Mouse (Mus musculus) right cerebral cortex, adult 2 months (tissue): ENCODE data around the gene Fat2.

Source experiments
- DNase-seq, 2 experiments: peaks; one replicate each; pipeline ENCODE4 v3.0.0; 2021 to 2022; ENCODE audit warnings: low spot score in 2 of 2

Fat2 gene

GRCm38 (mm10) chr11:55239496-55239895 lies 96.9 kb downstream of the Fat2 start:
- DNase-seq: no peak

DNA sequence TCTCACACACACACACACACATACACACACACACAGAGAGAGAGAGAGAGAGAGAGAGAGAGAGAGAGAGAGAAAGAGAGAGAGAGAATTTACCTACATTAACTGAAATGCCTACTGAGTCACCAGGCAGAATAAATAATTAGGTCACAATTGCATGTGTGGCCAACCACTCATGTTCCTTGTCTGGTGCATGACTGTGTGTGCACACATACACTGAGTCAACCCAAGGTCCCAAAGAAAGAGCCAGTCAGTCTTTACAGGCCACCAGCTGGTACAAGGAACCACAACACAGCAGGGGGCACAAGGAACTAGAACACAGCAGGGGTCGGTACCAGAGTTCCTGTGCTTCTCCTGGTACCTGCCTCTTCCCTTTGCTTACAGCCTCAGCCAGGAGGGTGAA lies 99.5 kb downstream of the Fat2 start:
- DNase-seq: no peak

DNA sequence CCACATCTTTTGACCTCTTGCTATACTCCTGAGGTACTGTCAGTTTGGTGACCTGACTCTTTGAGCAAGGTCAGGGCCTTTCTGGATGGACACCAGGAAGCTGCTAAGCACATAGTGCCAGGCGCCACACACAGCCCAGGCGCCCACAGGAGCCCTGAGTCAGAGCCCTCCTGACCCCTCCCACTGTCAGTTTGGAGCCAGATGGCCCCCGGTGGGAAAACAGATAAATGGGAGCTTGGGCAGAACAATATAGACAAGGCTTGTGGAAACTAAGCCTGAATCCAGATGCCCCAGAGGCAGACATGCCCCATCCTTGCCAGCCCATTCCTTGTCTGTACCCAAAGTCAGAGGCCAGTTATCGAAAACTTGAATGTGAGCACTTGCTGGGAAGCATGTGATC lies 101.6 kb downstream of the Fat2 start:
- no peak for DNase-seq

- DNase-seq: no peak
These were observed 102.1 kb downstream of the Fat2 start for GRCm38 (mm10) chr11:55234288-55234687.

DNA sequence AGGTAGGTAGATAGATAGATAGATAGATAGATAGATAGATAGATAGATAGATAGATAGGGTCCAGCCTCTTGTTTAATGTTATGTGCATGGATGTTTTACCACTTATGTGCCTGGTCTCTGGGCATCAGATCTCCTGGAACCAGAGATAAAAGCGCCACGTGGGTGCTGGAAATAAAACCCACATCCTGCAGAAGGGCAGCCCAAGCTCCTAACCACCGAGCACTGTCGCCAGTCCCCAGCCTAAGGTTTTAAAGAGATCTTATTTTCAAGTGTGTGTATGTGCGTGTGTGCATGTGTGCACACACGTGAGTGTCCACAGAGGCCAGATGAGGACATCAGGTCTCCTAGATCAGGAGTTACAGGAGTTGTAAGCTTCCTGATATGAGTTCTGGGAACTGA lies 105.3 kb downstream of the Fat2 start:
- DNase-seq: no peak

DNA sequence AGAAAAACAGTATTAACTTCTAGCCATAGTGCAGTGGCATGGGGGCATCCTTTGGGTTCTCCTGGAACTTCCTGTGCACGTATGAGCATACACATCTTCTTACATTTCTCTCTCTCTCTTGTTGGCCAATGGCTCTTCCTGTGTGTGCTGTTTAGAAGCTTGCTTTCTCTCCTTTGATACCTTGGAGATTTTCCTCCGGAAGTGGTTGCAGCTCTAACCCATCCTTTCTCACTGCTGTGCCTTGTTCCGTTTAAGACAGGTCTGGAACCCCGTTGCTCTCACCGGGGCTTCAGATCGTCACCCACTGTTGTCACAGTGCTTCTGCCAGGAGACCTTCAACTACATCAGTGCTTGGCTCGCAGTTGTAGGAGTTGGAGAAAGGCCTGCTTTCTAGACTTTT lies 115.1 kb downstream of the Fat2 start:
- DNase-seq: no peak

DNA sequence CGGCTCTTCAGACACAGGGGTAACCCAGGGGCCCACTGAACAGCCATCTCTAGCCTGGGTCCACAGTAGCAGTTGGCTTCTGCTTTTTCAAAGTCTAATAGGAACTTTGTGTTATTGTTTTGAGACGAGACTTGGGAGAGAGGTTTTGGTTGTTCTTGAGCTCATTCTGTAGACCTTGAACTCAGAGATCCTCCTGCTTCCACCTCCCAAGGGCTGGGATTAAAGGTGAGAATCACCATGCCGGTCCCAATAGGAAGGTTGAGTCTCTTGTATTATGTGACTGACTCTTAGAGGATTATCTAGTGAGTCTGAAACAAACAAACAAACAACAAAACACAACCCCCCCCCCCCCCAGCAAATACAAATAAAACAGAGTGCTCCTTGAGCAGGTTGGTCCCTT lies 117.9 kb downstream of the Fat2 start:
- no peak for DNase-seq

- peak in 1 of 2 experiments; percentile 42 for DNase-seq
These were observed 118.5 kb downstream of the Fat2 start for GRCm38 (mm10) chr11:55217880-55218279.

GRCm38 (mm10) chr11:55217418-55217817 lies 118.9 kb downstream of the Fat2 start:
- no peak for DNase-seq

DNA sequence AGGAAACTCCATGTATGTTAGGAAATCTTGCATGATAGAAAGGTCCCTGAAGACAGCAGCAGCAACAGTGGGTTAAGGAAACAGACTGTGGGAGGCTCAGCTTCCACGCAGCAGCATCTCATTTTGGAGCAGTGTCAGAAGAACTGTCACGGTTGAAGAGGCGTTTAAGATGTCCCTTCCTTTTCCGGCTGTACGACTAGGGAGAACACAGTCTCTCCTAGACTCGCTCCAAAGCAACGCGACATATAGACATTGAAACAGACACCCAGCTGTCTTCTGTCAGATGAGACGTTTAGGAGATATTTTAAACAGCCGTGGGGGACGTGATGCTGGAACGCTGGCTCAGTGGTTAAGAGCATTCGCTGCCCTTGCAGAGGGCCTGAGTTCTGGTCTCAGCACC lies 119.5 kb downstream of the Fat2 start:
- DNase-seq: peak; percentile 59 to 63

GRCm38 (mm10) chr11:55216061-55216460 lies 120.3 kb downstream of the Fat2 start:
- no peak for DNase-seq

- DNase-seq: no peak
These were observed 121.4 kb downstream of the Fat2 start for GRCm38 (mm10) chr11:55214978-55215377.

GRCm38 (mm10) chr11:55214161-55214560 lies 122.2 kb downstream of the Fat2 start:
- no peak for DNase-seq

GRCm38 (mm10) chr11:55213518-55213917 lies 122.8 kb downstream of the Fat2 start:
- no peak for DNase-seq

- DNase-seq: no peak
These were observed 126.6 kb downstream of the Fat2 start for GRCm38 (mm10) chr11:55209626-55210353.

- no peak for DNase-seq
These were observed 127.3 kb downstream of the Fat2 start for GRCm38 (mm10) chr11:55209032-55209431.

- no peak for DNase-seq
These were observed 128.2 kb downstream of the Fat2 start for GRCm38 (mm10) chr11:55208001-55208690.

- DNase-seq: peak in 1 of 2 experiments; percentile 45
These were observed 131.8 kb downstream of the Fat2 start for GRCm38 (mm10) chr11:55204602-55205001.

GRCm38 (mm10) chr11:55204159-55204596 lies 132.2 kb downstream of the Fat2 start, which contains the start of gene Slc36a1:
TSS of gene Slc36a1 (plus strand) at chr11:55204350.
- DNase-seq: peak; percentile 92 to 98
